Mouse (Mus musculus): ENCODE data around the gene Abhd17a. TPM values are rescaled to one million over a fixed set of nuclear protein-coding genes. Genes with fewer than 3 reads are reported as not detected.
A peak's percentile ranks its signal among the peaks of the same experiment; 100 is the strongest.

The Abhd17a gene
- total and polyA plus RNA-seq, 3 experiments = 37.2 to 49.1 (median 48.0) TPM

DNA sequence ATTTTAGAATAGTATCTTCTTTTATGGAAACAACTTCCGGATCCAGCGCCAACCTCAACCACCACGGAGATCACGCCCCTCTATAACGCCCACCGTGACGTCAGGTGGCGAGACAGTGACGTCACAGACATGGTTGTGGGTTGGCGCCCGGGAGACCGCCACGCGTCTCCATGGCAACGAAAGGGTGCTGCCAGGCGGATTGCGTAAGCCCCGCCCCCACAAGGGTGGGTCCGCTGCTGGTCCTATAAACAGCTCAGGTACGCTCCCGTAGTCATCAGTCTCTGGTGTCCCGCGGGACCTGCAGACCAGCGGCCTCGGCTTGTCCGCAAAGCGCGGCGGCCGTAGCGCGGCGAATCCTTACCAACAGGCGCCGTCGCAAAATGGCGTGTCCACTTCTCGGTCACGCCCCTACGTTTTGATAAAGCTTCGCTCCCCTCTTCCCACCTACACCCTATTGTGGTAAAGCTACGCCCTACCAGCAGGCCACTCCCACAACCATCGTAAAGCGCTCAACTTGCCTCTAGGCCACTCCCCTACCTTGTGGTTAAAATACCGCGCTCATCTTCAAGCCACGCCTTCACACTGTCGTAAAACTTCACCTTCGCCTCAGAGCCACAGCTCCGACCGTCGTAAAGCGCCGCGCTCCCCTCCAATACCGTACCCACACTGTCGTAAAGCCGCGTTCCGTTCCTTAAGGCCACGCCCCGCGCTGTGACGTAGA lies 32.0 kb upstream of the Abhd17a start:
- peak overlapping the region; percentile 98 for H3K4me2 ChIP-seq (ENCODE audit: insufficient read depth, low read depth, poor library complexity, severe bottlenecking)
- DNase-seq (ENCODE audit: extremely low read depth) = peak; percentile 100
- peaks cover 3 to 28% of the 10 kb centered on the region in 2 experiments for H3K36me3 ChIP-seq (replicated peaks in 1 of 2; ENCODE audit: control insufficient read depth in 1 of 2, insufficient read depth in 1 of 2, low read length in 1 of 2)
- no peaks in the 10 kb centered on the region for H3K9me3 ChIP-seq (replicated peaks; ENCODE audit: low read length)
- dilution Hi-C loops (cut with MboI; ENCODE audit: extremely low pct_ligation_motif_present, extremely low pct_unique_long_range_greater_than_20kb, low sequenced_read_pairs) = no loop called here
- H3K27ac ChIP-seq (ENCODE audit: insufficient read depth, low read depth) = peak overlapping the region; percentile 80
- H3K4me1 ChIP-seq (ENCODE audit: control insufficient read depth in 1 of 2, insufficient read depth in 2 of 2) = peaks cover 20 to 42% of the 10 kb centered on the region in 2 experiments
- H3K4me3 ChIP-seq (replicated peaks in 1 of 3; ENCODE audit: low read depth in 2 of 3, low read length in 2 of 3, poor library complexity in 1 of 3) = peak overlapping the region; percentile 63 to 99 (median 87)
- H3K79me2 ChIP-seq (replicated peaks; ENCODE audit: control insufficient read depth, extremely low read depth, insufficient read depth, poor library complexity, severe bottlenecking) = peaks cover 25% of the 10 kb centered on the region
- TF ChIP-seq KAT2A (IDR thresholded peaks at IDR 0.05; ENCODE audit: insufficient replicate concordance, low read length) = peak; percentile 67; the same call in 1 of the 2 replicates
- TF ChIP-seq TBP (conservative IDR thresholded peaks at IDR 0.05; ENCODE audit: low read depth, low read length) = peak; percentile 73; the same call in 1 of the 2 replicates
- TF ChIP-seq RCOR1 (conservative IDR thresholded peaks at IDR 0.05; ENCODE audit: low read depth, low read length) = no peak
- TF ChIP-seq ZC3H11A (IDR thresholded peaks at IDR 0.05; ENCODE audit: low read depth, low read length) = no peak
- TF ChIP-seq JUN (IDR thresholded peaks at IDR 0.05; ENCODE audit: insufficient read depth, low read depth, low read length) = no peak
- TF ChIP-seq RAD21 (IDR thresholded peaks at IDR 0.05; ENCODE audit: low read depth, low read length) = no peak
- TF ChIP-seq BHLHE40 (IDR thresholded peaks at IDR 0.05; ENCODE audit: low read depth, low read length) = peak; percentile 57
- peak; percentile 55; the same call in 1 of the 2 replicates for TF ChIP-seq MYC (IDR thresholded peaks at IDR 0.05; ENCODE audit: low read depth, low read length)
- TF ChIP-seq SMC3 (IDR thresholded peaks at IDR 0.05; ENCODE audit: low read depth, low read length) = no peak
- peak; percentile 82; the same call in 1 of the 2 replicates for TF ChIP-seq E2F4 (IDR thresholded peaks at IDR 0.05; ENCODE audit: insufficient replicate concordance, low read depth, low read length)
- peak; percentile 88 for TF ChIP-seq GABPA (IDR thresholded peaks at IDR 0.05; ENCODE audit: insufficient replicate concordance, low read depth, low read length)
- peak; percentile 19; the same call in 1 of the 2 replicates for TF ChIP-seq IRF4 (IDR thresholded peaks at IDR 0.05; ENCODE audit: low read depth, low read length)
- no peak; the same call in 1 of the 2 replicates for TF ChIP-seq NELFE (IDR thresholded peaks at IDR 0.05; ENCODE audit: low read depth, low read length)
- no peak for TF ChIP-seq JUND (conservative IDR thresholded peaks at IDR 0.05; ENCODE audit: low read depth, low read length)
- no peak for TF ChIP-seq ZKSCAN1 (IDR thresholded peaks at IDR 0.05; ENCODE audit: borderline replicate concordance, low read depth, low read length)
- no peak for TF ChIP-seq ZMIZ1 (IDR thresholded peaks at IDR 0.05; ENCODE audit: low read depth, low read length)
- TF ChIP-seq MAFK (IDR thresholded peaks at IDR 0.05; ENCODE audit: insufficient replicate concordance, low read length) = no peak
- TF ChIP-seq CHD1 (IDR thresholded peaks at IDR 0.05; ENCODE audit: low read depth, low read length) = no peak
- TF ChIP-seq TCF12 (IDR thresholded peaks at IDR 0.05; ENCODE audit: low read depth, low read length) = peak; percentile 11; the same call in 1 of the 2 replicates
- TF ChIP-seq POLR2A (IDR thresholded peaks at IDR 0.05; ENCODE audit: low read depth, low read length) = peak; percentile 68
- TF ChIP-seq EP300 (IDR thresholded peaks at IDR 0.05; ENCODE audit: low read length) = no peak
- no peak for TF ChIP-seq CTCF (conservative IDR thresholded peaks at IDR 0.05 in 1 of 2, IDR thresholded peaks at IDR 0.05 in 1 of 2; ENCODE audit: low read depth in 2 of 2, low read length in 2 of 2)
- TF ChIP-seq HCFC1 (IDR thresholded peaks at IDR 0.05; ENCODE audit: low read depth, low read length) = peak; percentile 78
- TF ChIP-seq POLR2AphosphoS2 (IDR thresholded peaks at IDR 0.05; ENCODE audit: low read depth, low read length) = no peak
- TF ChIP-seq MEF2A (IDR thresholded peaks at IDR 0.05; ENCODE audit: borderline replicate concordance, low read depth, low read length) = no peak
- no peak for TF ChIP-seq PAX5 (IDR thresholded peaks at IDR 0.05; ENCODE audit: low read length)
- no peak for TF ChIP-seq CHD2 (IDR thresholded peaks at IDR 0.05; ENCODE audit: low read length)
- TF ChIP-seq MAX (IDR thresholded peaks at IDR 0.05; ENCODE audit: low read length) = no peak
- no peak for TF ChIP-seq MAZ (IDR thresholded peaks at IDR 0.05; ENCODE audit: low read depth, low read length)
- peak; percentile 97 for TF ChIP-seq SIN3A (IDR thresholded peaks at IDR 0.05; ENCODE audit: low read length)
- no peak for TF ChIP-seq NRF1 (IDR thresholded peaks at IDR 0.05; ENCODE audit: low read depth, low read length)
- TF ChIP-seq MXI1 (IDR thresholded peaks at IDR 0.05; ENCODE audit: low read depth, low read length) = peak; percentile 95
- no peak for TF ChIP-seq ZNF384 (IDR thresholded peaks at IDR 0.05; ENCODE audit: low read depth, low read length)
- TF ChIP-seq ETS1 (conservative IDR thresholded peaks at IDR 0.05; ENCODE audit: low read depth, low read length) = peak; percentile 79
- peak; percentile 85 for TF ChIP-seq ELF1 (IDR thresholded peaks at IDR 0.05; ENCODE audit: low read depth, low read length)
- no peak for TF ChIP-seq UBTF (IDR thresholded peaks at IDR 0.05; ENCODE audit: low read depth, low read length)
- no peak for TF ChIP-seq USF1 (IDR thresholded peaks at IDR 0.05; ENCODE audit: low read depth, low read length)
- TF ChIP-seq USF2 (conservative IDR thresholded peaks at IDR 0.05; ENCODE audit: low read depth, low read length) = no peak
- in situ Hi-C loops (cut with MboI; ENCODE audit: low pct_ligation_motif_present, low pct_unique_long_range_greater_than_20kb, low sequenced_read_pairs) = no loop called here
- no peaks in the 10 kb centered on the region for H3K27me3 ChIP-seq (replicated peaks)
- H3K9ac ChIP-seq (ENCODE audit: insufficient read depth, low read depth) = peak overlapping the region; percentile 69

All from CH12.LX (cell line).